Mouse (Mus musculus): ENCODE measurements around the gene Serpini1. TPM values are rescaled to one million over a fixed set of nuclear protein-coding genes. Genes with fewer than 3 reads are reported as not detected.

The Serpini1 gene
- polyA plus RNA-seq, 1 experiment from 2014 or later: 2.3 TPM

- Histone ChIP-seq H3K4me1 (ENCODE audit: control insufficient read depth, insufficient read depth, low read length) (no peaks in the 10 kb centered on the region), H3K9ac (ENCODE audit: low read depth, low read length) (no peak overlapping the region), H3K27ac (ENCODE audit: low read depth, low read length) (no peak overlapping the region), H3K36me3 (ENCODE audit: control insufficient read depth, insufficient read depth, low read length) (no peaks in the 10 kb centered on the region), H3K4me3 (ENCODE audit: low read depth, low read length) (no peak overlapping the region), H3K4me2 (no peak overlapping the region), H3K27me3 (ENCODE audit: control insufficient read depth, insufficient read depth, low read length) (no peaks in the 10 kb centered on the region), H3K9me3 (replicated peaks; ENCODE audit: control insufficient read depth, low read length) (no peaks in the 10 kb centered on the region)
- no peak for ATAC-seq (replicated peaks; ENCODE audit: insufficient number of reproducible peaks, low FRiP score, low TSS enrichment)
- 72% methylated on average over 7 of the region's 7 CpGs for WGBS (ENCODE audit: insufficient replicate concordance)
Observed at GRCm38 (mm10) chr3:75611019-75611418, 53.7 kb downstream of the Serpini1 start.

DNA sequence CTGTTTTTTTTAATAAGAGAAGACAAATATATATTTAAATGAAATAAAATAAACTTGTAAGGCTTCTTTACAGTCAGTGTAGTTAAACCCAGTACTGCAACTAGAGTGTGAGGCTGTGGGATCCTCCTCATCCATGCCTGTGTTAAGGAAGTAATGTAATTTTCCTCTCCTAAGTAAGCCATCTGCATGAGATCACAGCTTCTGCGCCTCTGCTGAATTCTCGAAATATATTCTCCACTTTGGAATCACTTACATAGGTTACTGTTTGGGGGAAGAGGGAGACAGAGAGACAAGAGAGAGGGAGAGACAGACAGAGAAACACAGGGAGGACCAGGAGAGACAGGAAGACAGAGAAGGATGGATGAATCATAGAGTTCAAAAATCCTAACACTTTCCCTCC, 67.3 kb downstream of the Serpini1 start:
- Histone ChIP-seq H3K27ac (ENCODE audit: low read depth, low read length) (no peak overlapping the region), H3K4me1 (ENCODE audit: control insufficient read depth, insufficient read depth, low read length) (no peaks in the 10 kb centered on the region), H3K4me3 (ENCODE audit: low read depth, low read length) (no peak overlapping the region), H3K9ac (ENCODE audit: low read depth, low read length) (no peak overlapping the region), H3K9me3 (replicated peaks; ENCODE audit: control insufficient read depth, low read length) (no peaks in the 10 kb centered on the region), H3K36me3 (ENCODE audit: control insufficient read depth, insufficient read depth, low read length) (no peaks in the 10 kb centered on the region), H3K27me3 (ENCODE audit: control insufficient read depth, insufficient read depth, low read length) (no peaks in the 10 kb centered on the region), H3K4me2 (no peak overlapping the region)
- WGBS (ENCODE audit: insufficient replicate concordance): 83% methylated on average over 2 of the region's 2 CpGs
- ATAC-seq (replicated peaks; ENCODE audit: insufficient number of reproducible peaks, low FRiP score, low TSS enrichment): no peak

GRCm38 (mm10) chr3:75630988-75631615, 73.8 kb downstream of the Serpini1 start:
- 77% methylated on average over 4 of the region's 4 CpGs for WGBS (ENCODE audit: insufficient replicate concordance)
- no peak overlapping the region for H3K4me3 ChIP-seq (ENCODE audit: low read depth, low read length)

GRCm38 (mm10) chr3:75633221-75633620, 75.9 kb downstream of the Serpini1 start:
- no peak overlapping the region for H3K9ac ChIP-seq (ENCODE audit: low read depth, low read length)
- H3K4me2 ChIP-seq: no peak overlapping the region
- no peaks in the 10 kb centered on the region for H3K4me1 ChIP-seq (ENCODE audit: control insufficient read depth, insufficient read depth, low read length)
- 73% methylated on average over 1 of the region's 1 CpGs for WGBS (ENCODE audit: insufficient replicate concordance)
- H3K27ac ChIP-seq (ENCODE audit: low read depth, low read length): no peak overlapping the region
- H3K4me3 ChIP-seq (ENCODE audit: low read depth, low read length): no peak overlapping the region
- no peaks in the 10 kb centered on the region for H3K27me3 ChIP-seq (ENCODE audit: control insufficient read depth, insufficient read depth, low read length)
- no peak for ATAC-seq (replicated peaks; ENCODE audit: insufficient number of reproducible peaks, low FRiP score, low TSS enrichment)
- H3K9me3 ChIP-seq (replicated peaks; ENCODE audit: control insufficient read depth, low read length): no peaks in the 10 kb centered on the region
- H3K36me3 ChIP-seq (ENCODE audit: control insufficient read depth, insufficient read depth, low read length): no peaks in the 10 kb centered on the region

More at GRCm38 (mm10) chr3:75630988-75631615, 73.8 kb downstream of the Serpini1 start:
- no peak overlapping the region for H3K4me2 ChIP-seq
- H3K9ac ChIP-seq (ENCODE audit: low read depth, low read length): no peak overlapping the region
- no peak overlapping the region for H3K27ac ChIP-seq (ENCODE audit: low read depth, low read length)
- no peaks in the 10 kb centered on the region for H3K9me3 ChIP-seq (replicated peaks; ENCODE audit: control insufficient read depth, low read length)
- H3K36me3 ChIP-seq (ENCODE audit: control insufficient read depth, insufficient read depth, low read length): no peaks in the 10 kb centered on the region
- H3K27me3 ChIP-seq (ENCODE audit: control insufficient read depth, insufficient read depth, low read length): no peaks in the 10 kb centered on the region
- no peaks in the 10 kb centered on the region for H3K4me1 ChIP-seq (ENCODE audit: control insufficient read depth, insufficient read depth, low read length)
- no peak for ATAC-seq (replicated peaks; ENCODE audit: insufficient number of reproducible peaks, low FRiP score, low TSS enrichment)

DNA sequence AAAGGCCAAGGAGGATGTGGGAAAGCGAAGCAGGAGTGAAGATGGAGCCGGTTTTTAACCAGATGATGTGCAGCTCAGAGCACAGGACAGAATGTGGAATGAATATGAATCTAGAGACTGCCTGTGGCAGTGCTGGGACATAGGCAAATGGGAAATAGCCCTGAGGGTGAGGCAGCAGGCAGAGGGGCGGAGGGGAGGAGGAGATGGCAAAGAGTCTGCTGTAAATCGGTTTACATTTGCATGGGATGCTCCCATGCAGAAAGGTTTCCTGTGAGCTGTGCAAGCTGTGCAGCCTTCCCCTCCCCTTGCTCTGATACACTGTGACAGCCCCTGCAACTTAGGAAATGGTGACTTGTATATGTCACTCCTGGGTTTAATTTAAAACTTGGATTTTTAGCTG, 76.3 kb downstream of the Serpini1 start:
- H3K4me3 ChIP-seq (ENCODE audit: low read depth, low read length): no peak overlapping the region
- 64% methylated on average over 4 of the region's 4 CpGs for WGBS (ENCODE audit: insufficient replicate concordance)
- H3K9me3 ChIP-seq (replicated peaks; ENCODE audit: control insufficient read depth, low read length): no peaks in the 10 kb centered on the region
- H3K27ac ChIP-seq (ENCODE audit: low read depth, low read length): no peak overlapping the region
- no peak for ATAC-seq (replicated peaks; ENCODE audit: insufficient number of reproducible peaks, low FRiP score, low TSS enrichment)
- H3K4me2 ChIP-seq: no peak overlapping the region
- H3K4me1 ChIP-seq (ENCODE audit: control insufficient read depth, insufficient read depth, low read length): no peaks in the 10 kb centered on the region
- no peaks in the 10 kb centered on the region for H3K27me3 ChIP-seq (ENCODE audit: control insufficient read depth, insufficient read depth, low read length)
- no peak overlapping the region for H3K9ac ChIP-seq (ENCODE audit: low read depth, low read length)
- H3K36me3 ChIP-seq (ENCODE audit: control insufficient read depth, insufficient read depth, low read length): no peaks in the 10 kb centered on the region

GRCm38 (mm10) chr3:75635648-75636047, 78.3 kb downstream of the Serpini1 start:
- no peak overlapping the region for H3K27ac ChIP-seq (ENCODE audit: low read depth, low read length)
- no peaks in the 10 kb centered on the region for H3K4me1 ChIP-seq (ENCODE audit: control insufficient read depth, insufficient read depth, low read length)
- 85% methylated on average over 1 of the region's 1 CpGs for WGBS (ENCODE audit: insufficient replicate concordance)
- H3K9ac ChIP-seq (ENCODE audit: low read depth, low read length): no peak overlapping the region
- no peaks in the 10 kb centered on the region for H3K36me3 ChIP-seq (ENCODE audit: control insufficient read depth, insufficient read depth, low read length)
- no peaks in the 10 kb centered on the region for H3K9me3 ChIP-seq (replicated peaks; ENCODE audit: control insufficient read depth, low read length)
- H3K4me2 ChIP-seq: no peak overlapping the region
- no peak overlapping the region for H3K4me3 ChIP-seq (ENCODE audit: low read depth, low read length)
- no peaks in the 10 kb centered on the region for H3K27me3 ChIP-seq (ENCODE audit: control insufficient read depth, insufficient read depth, low read length)
- no peak for ATAC-seq (replicated peaks; ENCODE audit: insufficient number of reproducible peaks, low FRiP score, low TSS enrichment)

GRCm38 (mm10) chr3:75639546-75639945, 82.2 kb downstream of the Serpini1 start:
- no peaks in the 10 kb centered on the region for H3K4me1 ChIP-seq (ENCODE audit: control insufficient read depth, insufficient read depth, low read length)
- no peaks in the 10 kb centered on the region for H3K9me3 ChIP-seq (replicated peaks; ENCODE audit: control insufficient read depth, low read length)
- H3K27me3 ChIP-seq (ENCODE audit: control insufficient read depth, insufficient read depth, low read length): no peaks in the 10 kb centered on the region
- H3K27ac ChIP-seq (ENCODE audit: low read depth, low read length): no peak overlapping the region
- no peak overlapping the region for H3K4me2 ChIP-seq
- H3K4me3 ChIP-seq (ENCODE audit: low read depth, low read length): no peak overlapping the region
- H3K36me3 ChIP-seq (ENCODE audit: control insufficient read depth, insufficient read depth, low read length): no peaks in the 10 kb centered on the region
- no peak for ATAC-seq (replicated peaks; ENCODE audit: insufficient number of reproducible peaks, low FRiP score, low TSS enrichment)
- 53% methylated on average over 1 of the region's 1 CpGs for WGBS (ENCODE audit: insufficient replicate concordance)
- H3K9ac ChIP-seq (ENCODE audit: low read depth, low read length): no peak overlapping the region

DNA sequence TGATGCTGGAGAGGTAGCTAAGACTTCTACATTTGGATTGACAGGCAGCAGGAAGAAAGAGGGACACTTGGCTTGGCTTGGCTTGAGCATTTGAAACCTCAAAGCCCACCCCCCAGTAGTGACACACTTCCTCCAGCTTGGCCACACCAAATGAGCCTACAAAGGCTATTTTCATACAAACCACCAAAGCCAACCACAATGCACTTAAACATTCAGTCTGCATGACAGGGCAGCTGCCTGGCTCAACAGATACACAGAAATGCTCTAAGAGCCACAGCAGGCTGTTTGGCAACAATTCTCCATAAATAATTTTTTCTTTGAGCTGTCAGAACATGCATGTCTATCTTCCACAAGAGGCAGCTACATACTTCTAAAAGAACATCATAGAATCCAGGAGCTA, 90.2 kb downstream of the Serpini1 start:
- Histone ChIP-seq H3K4me3 (ENCODE audit: low read depth, low read length) (no peak overlapping the region), H3K27me3 (ENCODE audit: control insufficient read depth, insufficient read depth, low read length) (no peaks in the 10 kb centered on the region), H3K9ac (ENCODE audit: low read depth, low read length) (no peak overlapping the region), H3K4me2 (no peak overlapping the region), H3K4me1 (ENCODE audit: control insufficient read depth, insufficient read depth, low read length) (no peaks in the 10 kb centered on the region), H3K36me3 (ENCODE audit: control insufficient read depth, insufficient read depth, low read length) (no peaks in the 10 kb centered on the region), H3K27ac (ENCODE audit: low read depth, low read length) (no peak overlapping the region), H3K9me3 (replicated peaks; ENCODE audit: control insufficient read depth, low read length) (no peaks in the 10 kb centered on the region)
- no peak for ATAC-seq (replicated peaks; ENCODE audit: insufficient number of reproducible peaks, low FRiP score, low TSS enrichment)

DNA sequence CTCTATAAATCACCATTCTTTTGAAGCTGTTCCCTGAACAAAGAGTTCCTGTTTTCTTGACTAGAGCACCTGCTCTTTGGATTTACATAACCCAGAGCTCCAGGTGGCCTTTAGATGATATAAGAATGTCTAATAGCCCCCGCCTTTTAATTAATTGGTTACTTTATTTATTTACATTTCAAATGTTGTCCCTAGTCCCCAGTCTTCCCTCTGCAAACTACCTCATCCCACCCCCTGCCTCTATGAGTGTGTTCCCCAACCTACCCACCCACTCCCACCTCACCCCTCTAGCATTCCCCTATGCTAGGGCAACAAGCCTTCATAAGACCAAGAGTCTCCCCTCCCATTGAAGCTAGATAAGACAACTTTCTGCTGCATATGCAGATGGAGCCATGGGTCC, 90.9 kb downstream of the Serpini1 start:
- H3K36me3 ChIP-seq (ENCODE audit: control insufficient read depth, insufficient read depth, low read length): no peaks in the 10 kb centered on the region
- H3K4me3 ChIP-seq (ENCODE audit: low read depth, low read length): no peak overlapping the region
- H3K9me3 ChIP-seq (replicated peaks; ENCODE audit: control insufficient read depth, low read length): no peaks in the 10 kb centered on the region
- H3K27me3 ChIP-seq (ENCODE audit: control insufficient read depth, insufficient read depth, low read length): no peaks in the 10 kb centered on the region
- no peak overlapping the region for H3K4me2 ChIP-seq
- 78% methylated on average over 1 of the region's 1 CpGs for WGBS (ENCODE audit: insufficient replicate concordance)
- no peak for ATAC-seq (replicated peaks; ENCODE audit: insufficient number of reproducible peaks, low FRiP score, low TSS enrichment)
- H3K27ac ChIP-seq (ENCODE audit: low read depth, low read length): no peak overlapping the region
- H3K9ac ChIP-seq (ENCODE audit: low read depth, low read length): no peak overlapping the region
- H3K4me1 ChIP-seq (ENCODE audit: control insufficient read depth, insufficient read depth, low read length): no peaks in the 10 kb centered on the region
